Mouse (Mus musculus): ENCODE measurements around the gene Usp49. TPM values are rescaled to one million over a fixed set of nuclear protein-coding genes. Genes with fewer than 3 reads are reported as not detected.

The Usp49 gene
- polyA plus RNA-seq, 1 experiment from 2014 or later: 1.2 TPM

- Histone ChIP-seq H3K36me3 (replicated peaks; ENCODE audit: insufficient read depth, low read length) (no peaks in the 10 kb centered on the region), H3K9ac (replicated peaks) (no peak overlapping the region; the same call in 1 of the 2 replicates), H3K4me1 (ENCODE audit: insufficient read depth) (peaks cover 16% of the 10 kb centered on the region), H3K4me3 (ENCODE audit: low read depth, low read length) (peak overlapping the region; percentile 58), H3K27ac (ENCODE audit: low read depth) (no peak overlapping the region), H3K9me3 (ENCODE audit: low read length) (no peaks in the 10 kb centered on the region), H3K27me3 (ENCODE audit: insufficient read depth, low read length) (peaks cover 10% of the 10 kb centered on the region), H3K4me2 (ENCODE audit: low read depth, low read length) (peak overlapping the region; percentile 88)
- DNase-seq (no peak), ATAC-seq (no peak)
- TF ChIP-seq CTCF (IDR thresholded peaks at IDR 0.05; ENCODE audit: low read depth): no peak
- TF ChIP-seq EP300 (IDR thresholded peaks at IDR 0.05; ENCODE audit: low read depth): no peak
- 56% methylated on average over 13 of the region's 13 CpGs for WGBS (ENCODE audit: insufficient replicate concordance)
Observed at GRCm38 (mm10) chr17:47693671-47694441, 63.4 kb downstream of the Usp49 start.

- 0% methylated on average over 3 of the region's 3 CpGs for WGBS (ENCODE audit: insufficient replicate concordance)
- H3K4me2 ChIP-seq (ENCODE audit: low read depth, low read length): peak within 1 kb of the TSS; percentile 88
- H3K9me3 ChIP-seq (ENCODE audit: low read length): no peaks in the 10 kb centered on the region
- H3K36me3 ChIP-seq (replicated peaks; ENCODE audit: insufficient read depth, low read length): no peaks in the 10 kb centered on the region
- TF ChIP-seq CTCF (IDR thresholded peaks at IDR 0.05; ENCODE audit: low read depth) (no peak), EP300 (IDR thresholded peaks at IDR 0.05; ENCODE audit: low read depth) (no peak)
- peak within 1 kb of the TSS; percentile 64 for H3K9ac ChIP-seq (replicated peaks)
- DNase-seq: no peak
- ATAC-seq: no peak
- H3K4me1 ChIP-seq (ENCODE audit: insufficient read depth): peaks cover 12% of the 10 kb centered on the region
- peak within 1 kb of the TSS; percentile 58 for H3K4me3 ChIP-seq (ENCODE audit: low read depth, low read length)
- H3K27me3 ChIP-seq (ENCODE audit: insufficient read depth, low read length): peaks cover 10% of the 10 kb centered on the region
- H3K27ac ChIP-seq (ENCODE audit: low read depth): peak within 1 kb of the TSS; percentile 48
Observed at GRCm38 (mm10) chr17:47694442-47694502, 63.8 kb downstream of the Usp49 start, which contains the start of gene Gm21981. Gene Gm21981 (minus strand): TSS chr17:47694455.

- H3K27ac ChIP-seq (ENCODE audit: low read depth): peak within 1 kb of the TSS; percentile 48
- no peaks in the 10 kb centered on the region for H3K36me3 ChIP-seq (replicated peaks; ENCODE audit: insufficient read depth, low read length)
- H3K9ac ChIP-seq (replicated peaks): peak within 1 kb of the TSS; percentile 64
- under 1% methylated on average over 70 of the region's 82 CpGs for WGBS (ENCODE audit: insufficient replicate concordance)
- DNase-seq (peak; percentile 97), ATAC-seq (peak; percentile 95)
- peak within 1 kb of the TSS; percentile 88 for H3K4me2 ChIP-seq (ENCODE audit: low read depth, low read length)
- H3K27me3 ChIP-seq (ENCODE audit: insufficient read depth, low read length): peaks cover 10% of the 10 kb centered on the region
- H3K4me1 ChIP-seq (ENCODE audit: insufficient read depth): peaks cover 11% of the 10 kb centered on the region
- TF ChIP-seq CTCF (IDR thresholded peaks at IDR 0.05; ENCODE audit: low read depth) (peak; percentile 96), EP300 (IDR thresholded peaks at IDR 0.05; ENCODE audit: low read depth) (no peak)
- H3K4me3 ChIP-seq (ENCODE audit: low read depth, low read length): peak within 1 kb of the TSS; percentile 58
- H3K9me3 ChIP-seq (ENCODE audit: low read length): no peaks in the 10 kb centered on the region
Observed at GRCm38 (mm10) chr17:47694503-47695336, 64.2 kb downstream of the Usp49 start, which contains the start of gene Prickle4. Gene Prickle4 (minus strand): TSS chr17:47694736.

GRCm38 (mm10) chr17:47695337-47695710, 64.8 kb downstream of the Usp49 start:
- ATAC-seq: no peak
- Histone ChIP-seq H3K27me3 (ENCODE audit: insufficient read depth, low read length) (peaks cover 10% of the 10 kb centered on the region), H3K4me1 (ENCODE audit: insufficient read depth) (peaks cover 14% of the 10 kb centered on the region), H3K9ac (replicated peaks) (peak overlapping the region; percentile 64), H3K36me3 (replicated peaks; ENCODE audit: insufficient read depth, low read length) (no peaks in the 10 kb centered on the region), H3K4me2 (ENCODE audit: low read depth, low read length) (peak overlapping the region; percentile 88), H3K9me3 (ENCODE audit: low read length) (no peaks in the 10 kb centered on the region), H3K27ac (ENCODE audit: low read depth) (no peak overlapping the region), H3K4me3 (ENCODE audit: low read depth, low read length) (peak overlapping the region; percentile 58)
- under 1% methylated on average over 18 of the region's 23 CpGs for WGBS (ENCODE audit: insufficient replicate concordance)
- peak; percentile 28 for DNase-seq
- TF ChIP-seq CTCF (IDR thresholded peaks at IDR 0.05; ENCODE audit: low read depth) (no peak), EP300 (IDR thresholded peaks at IDR 0.05; ENCODE audit: low read depth) (no peak)

- ATAC-seq: no peak
- TF ChIP-seq EP300 (IDR thresholded peaks at IDR 0.05; ENCODE audit: low read depth) (no peak), CTCF (IDR thresholded peaks at IDR 0.05; ENCODE audit: low read depth) (no peak)
- H3K9ac ChIP-seq (replicated peaks): no peak overlapping the region
- H3K4me1 ChIP-seq (ENCODE audit: insufficient read depth): peaks cover 14% of the 10 kb centered on the region
- H3K27ac ChIP-seq (ENCODE audit: low read depth): no peak overlapping the region
- no peak for DNase-seq
- no peak overlapping the region for H3K4me2 ChIP-seq (ENCODE audit: low read depth, low read length)
- no peaks in the 10 kb centered on the region for H3K9me3 ChIP-seq (ENCODE audit: low read length)
- H3K27me3 ChIP-seq (ENCODE audit: insufficient read depth, low read length): peaks cover 11% of the 10 kb centered on the region
- H3K4me3 ChIP-seq (ENCODE audit: low read depth, low read length): no peak overlapping the region
- no peaks in the 10 kb centered on the region for H3K36me3 ChIP-seq (replicated peaks; ENCODE audit: insufficient read depth, low read length)
- 73% methylated on average over 10 of the region's 10 CpGs for WGBS (ENCODE audit: insufficient replicate concordance)
Observed at GRCm38 (mm10) chr17:47698156-47698555, 67.7 kb downstream of the Usp49 start.

GRCm38 (mm10) chr17:47699055-47699454, 68.6 kb downstream of the Usp49 start:
- Histone ChIP-seq H3K4me2 (ENCODE audit: low read depth, low read length) (no peak overlapping the region), H3K27ac (ENCODE audit: low read depth) (no peak overlapping the region)
- 69% methylated on average over 2 of the region's 2 CpGs for WGBS (ENCODE audit: insufficient replicate concordance)

More at GRCm38 (mm10) chr17:47699055-47699454, 68.6 kb downstream of the Usp49 start:
- DNase-seq (no peak), ATAC-seq (no peak)
- H3K27me3 ChIP-seq (ENCODE audit: insufficient read depth, low read length): peaks cover 13% of the 10 kb centered on the region
- H3K36me3 ChIP-seq (replicated peaks; ENCODE audit: insufficient read depth, low read length): no peaks in the 10 kb centered on the region
- H3K9ac ChIP-seq (replicated peaks): no peak overlapping the region
- H3K9me3 ChIP-seq (ENCODE audit: low read length): no peaks in the 10 kb centered on the region
- H3K4me1 ChIP-seq (ENCODE audit: insufficient read depth): peaks cover 14% of the 10 kb centered on the region
- no peak for TF ChIP-seq CTCF (IDR thresholded peaks at IDR 0.05; ENCODE audit: low read depth)
- H3K4me3 ChIP-seq (ENCODE audit: low read depth, low read length): no peak overlapping the region

All from liver, postnatal 0 days (tissue).